Mouse (Mus musculus) E14TG2a.4 (cell line): ENCODE measurements around the gene Usp37.

Experiments used
- CTCF ChIP-seq: conservative IDR thresholded peaks from 2 replicates; pipeline ENCODE4 v1.5.1; 2014; ENCODE audit warnings: low read length
- NANOG ChIP-seq: IDR thresholded peaks from 2 replicates; pipeline ENCODE4 v1.6.1; 2014; ENCODE audit warnings: borderline replicate concordance, low read length, mixed read lengths

GRCm38 (mm10) chr1:74434596-74434995, 109.5 kb downstream of the Usp37 start:
- TF ChIP-seq CTCF (no peak), NANOG (no peak)
